Mouse (Mus musculus): ENCODE measurements around the gene Zc3h15.

The Zc3h15 gene

GRCm38 (mm10) chr2:83713946-83714345 lies 69.7 kb downstream of the Zc3h15 start:
- DNase-seq (ENCODE audit: extremely low read depth, low read depth), result no peak

Data from MEL-GATA-1-ER (cell line).